Mouse (Mus musculus) stomach, postnatal 0 days (tissue): ENCODE data around the gene G2e3.

ENCODE experiments used
- CTCF ChIP-seq: IDR thresholded peaks from 2 replicates; pipeline ENCODE4 v1.5.1; 2016; ENCODE audit warnings: antibody characterized with exemption, low read depth, mild to moderate bottlenecking, moderate library complexity
- EP300 ChIP-seq: optimal IDR thresholded peaks from 2 replicates; pipeline ENCODE3; 2016; ENCODE audit warnings: antibody characterized with exemption

- TF ChIP-seq CTCF (no peak), EP300 (no peak)
Measured at GRCm38 (mm10) chr12:51346121-51346520, 1.7 kb upstream of the G2e3 start.
